Mouse (Mus musculus): ENCODE data around the gene Smg1. TPM values are rescaled to one million over a fixed set of nuclear protein-coding genes. Genes with fewer than 3 reads are reported as not detected.

Smg1 gene
- polyA plus RNA-seq, 1 experiment from 2014 or later = 16.9 TPM

- no peak overlapping the region for H3K9ac ChIP-seq (ENCODE audit: low read depth, low read length)
- H3K4me3 ChIP-seq (ENCODE audit: low read length) = no peak overlapping the region
- H3K27ac ChIP-seq (ENCODE audit: low read depth, low read length) = no peak overlapping the region
- H3K27me3 ChIP-seq (replicated peaks; ENCODE audit: control insufficient read depth, insufficient read depth, low read length) = no peaks in the 10 kb centered on the region
- peaks cover 15% of the 10 kb centered on the region for H3K4me1 ChIP-seq (ENCODE audit: control insufficient read depth, insufficient read depth, low read depth, low read length)
- H3K36me3 ChIP-seq (ENCODE audit: control insufficient read depth, insufficient read depth, low read length) = no peaks in the 10 kb centered on the region
- no peaks in the 10 kb centered on the region for H3K9me3 ChIP-seq (ENCODE audit: control insufficient read depth, low read length)
- 91% methylated on average over 5 of the region's 5 CpGs for WGBS
- ATAC-seq = no peak
- H3K4me2 ChIP-seq (ENCODE audit: low read length) = no peak overlapping the region
Measured at GRCm38 (mm10) chr7:118239996-118240395, 3.5 kb downstream of the Smg1 start.

GRCm38 (mm10) chr7:118236949-118237348 lies 6.5 kb downstream of the Smg1 start:
- no peaks in the 10 kb centered on the region for H3K27me3 ChIP-seq (replicated peaks; ENCODE audit: control insufficient read depth, insufficient read depth, low read length)
- H3K9me3 ChIP-seq (ENCODE audit: control insufficient read depth, low read length) = no peaks in the 10 kb centered on the region
- no peak overlapping the region for H3K4me2 ChIP-seq (ENCODE audit: low read length)
- ATAC-seq = no peak
- no peak overlapping the region for H3K4me3 ChIP-seq (ENCODE audit: low read length)
- peaks cover 8% of the 10 kb centered on the region for H3K4me1 ChIP-seq (ENCODE audit: control insufficient read depth, insufficient read depth, low read depth, low read length)
- H3K9ac ChIP-seq (ENCODE audit: low read depth, low read length) = no peak overlapping the region
- H3K27ac ChIP-seq (ENCODE audit: low read depth, low read length) = no peak overlapping the region
- no peaks in the 10 kb centered on the region for H3K36me3 ChIP-seq (ENCODE audit: control insufficient read depth, insufficient read depth, low read length)

GRCm38 (mm10) chr7:118234236-118234635 lies 9.2 kb downstream of the Smg1 start:
- 93% methylated on average over 1 of the region's 1 CpGs for WGBS
- ATAC-seq = no peak
- Histone ChIP-seq H3K9ac (ENCODE audit: low read depth, low read length) (no peak overlapping the region), H3K9me3 (ENCODE audit: control insufficient read depth, low read length) (no peaks in the 10 kb centered on the region), H3K36me3 (ENCODE audit: control insufficient read depth, insufficient read depth, low read length) (no peaks in the 10 kb centered on the region), H3K4me1 (ENCODE audit: control insufficient read depth, insufficient read depth, low read depth, low read length) (no peaks in the 10 kb centered on the region), H3K4me3 (ENCODE audit: low read length) (no peak overlapping the region), H3K4me2 (ENCODE audit: low read length) (no peak overlapping the region), H3K27me3 (replicated peaks; ENCODE audit: control insufficient read depth, insufficient read depth, low read length) (no peaks in the 10 kb centered on the region), H3K27ac (ENCODE audit: low read depth, low read length) (no peak overlapping the region)

GRCm38 (mm10) chr7:118232613-118233012 lies 10.9 kb downstream of the Smg1 start:
- no peaks in the 10 kb centered on the region for H3K36me3 ChIP-seq (ENCODE audit: control insufficient read depth, insufficient read depth, low read length)
- no peaks in the 10 kb centered on the region for H3K9me3 ChIP-seq (ENCODE audit: control insufficient read depth, low read length)
- ATAC-seq = no peak
- H3K27me3 ChIP-seq (replicated peaks; ENCODE audit: control insufficient read depth, insufficient read depth, low read length) = no peaks in the 10 kb centered on the region
- no peak overlapping the region for H3K27ac ChIP-seq (ENCODE audit: low read depth, low read length)
- no peak overlapping the region for H3K4me3 ChIP-seq (ENCODE audit: low read length)
- H3K4me2 ChIP-seq (ENCODE audit: low read length) = no peak overlapping the region
- no peak overlapping the region for H3K9ac ChIP-seq (ENCODE audit: low read depth, low read length)
- no peaks in the 10 kb centered on the region for H3K4me1 ChIP-seq (ENCODE audit: control insufficient read depth, insufficient read depth, low read depth, low read length)

- H3K4me2 ChIP-seq (ENCODE audit: low read length) = no peak overlapping the region
- H3K27ac ChIP-seq (ENCODE audit: low read depth, low read length) = no peak overlapping the region
- ATAC-seq = no peak
- no peaks in the 10 kb centered on the region for H3K36me3 ChIP-seq (ENCODE audit: control insufficient read depth, insufficient read depth, low read length)
- H3K27me3 ChIP-seq (replicated peaks; ENCODE audit: control insufficient read depth, insufficient read depth, low read length) = no peaks in the 10 kb centered on the region
- H3K4me1 ChIP-seq (ENCODE audit: control insufficient read depth, insufficient read depth, low read depth, low read length) = no peaks in the 10 kb centered on the region
- no peak overlapping the region for H3K4me3 ChIP-seq (ENCODE audit: low read length)
- 96% methylated on average over 2 of the region's 2 CpGs for whole genome bisulfite sequencing
- no peak overlapping the region for H3K9ac ChIP-seq (ENCODE audit: low read depth, low read length)
- H3K9me3 ChIP-seq (ENCODE audit: control insufficient read depth, low read length) = no peaks in the 10 kb centered on the region
Measured at GRCm38 (mm10) chr7:118219777-118220176, 23.7 kb downstream of the Smg1 start.

GRCm38 (mm10) chr7:118206396-118206795 lies 37.1 kb downstream of the Smg1 start:
- Histone ChIP-seq H3K9me3 (ENCODE audit: control insufficient read depth, low read length) (no peaks in the 10 kb centered on the region), H3K4me3 (ENCODE audit: low read length) (no peak overlapping the region), H3K4me2 (ENCODE audit: low read length) (no peak overlapping the region), H3K36me3 (ENCODE audit: control insufficient read depth, insufficient read depth, low read length) (peaks cover 21% of the 10 kb centered on the region), H3K4me1 (ENCODE audit: control insufficient read depth, insufficient read depth, low read depth, low read length) (no peaks in the 10 kb centered on the region), H3K27me3 (replicated peaks; ENCODE audit: control insufficient read depth, insufficient read depth, low read length) (no peaks in the 10 kb centered on the region), H3K9ac (ENCODE audit: low read depth, low read length) (no peak overlapping the region), H3K27ac (ENCODE audit: low read depth, low read length) (no peak overlapping the region)
- no peak for ATAC-seq
- 93% methylated on average over 2 of the region's 2 CpGs for WGBS

GRCm38 (mm10) chr7:118195756-118196155 lies 47.7 kb downstream of the Smg1 start:
- Histone ChIP-seq H3K27ac (ENCODE audit: low read depth, low read length) (no peak overlapping the region), H3K4me1 (ENCODE audit: control insufficient read depth, insufficient read depth, low read depth, low read length) (no peaks in the 10 kb centered on the region)
- ATAC-seq = no peak

GRCm38 (mm10) chr7:118185878-118186277 lies 57.6 kb downstream of the Smg1 start:
- Histone ChIP-seq H3K9ac (ENCODE audit: low read depth, low read length) (no peak overlapping the region), H3K4me2 (ENCODE audit: low read length) (no peak overlapping the region), H3K9me3 (ENCODE audit: control insufficient read depth, low read length) (no peaks in the 10 kb centered on the region), H3K4me1 (ENCODE audit: control insufficient read depth, insufficient read depth, low read depth, low read length) (no peaks in the 10 kb centered on the region), H3K27ac (ENCODE audit: low read depth, low read length) (no peak overlapping the region), H3K27me3 (replicated peaks; ENCODE audit: control insufficient read depth, insufficient read depth, low read length) (no peaks in the 10 kb centered on the region), H3K4me3 (ENCODE audit: low read length) (no peak overlapping the region), H3K36me3 (ENCODE audit: control insufficient read depth, insufficient read depth, low read length) (peaks cover 19% of the 10 kb centered on the region)
- ATAC-seq = no peak
- 93% methylated on average over 4 of the region's 4 CpGs for WGBS

More at GRCm38 (mm10) chr7:118195756-118196155, 47.7 kb downstream of the Smg1 start:
- no peak overlapping the region for H3K4me2 ChIP-seq (ENCODE audit: low read length)
- H3K27me3 ChIP-seq (replicated peaks; ENCODE audit: control insufficient read depth, insufficient read depth, low read length) = no peaks in the 10 kb centered on the region
- no peak overlapping the region for H3K4me3 ChIP-seq (ENCODE audit: low read length)
- H3K9me3 ChIP-seq (ENCODE audit: control insufficient read depth, low read length) = no peaks in the 10 kb centered on the region
- WGBS = 60% methylated on average over 4 of the region's 4 CpGs
- no peak overlapping the region for H3K9ac ChIP-seq (ENCODE audit: low read depth, low read length)
- H3K36me3 ChIP-seq (ENCODE audit: control insufficient read depth, insufficient read depth, low read length) = peaks cover 15% of the 10 kb centered on the region

- no peak for ATAC-seq
- H3K4me3 ChIP-seq (ENCODE audit: low read length) = no peak overlapping the region
- peaks cover 23% of the 10 kb centered on the region for H3K36me3 ChIP-seq (ENCODE audit: control insufficient read depth, insufficient read depth, low read length)
- H3K4me2 ChIP-seq (ENCODE audit: low read length) = no peak overlapping the region
- H3K27me3 ChIP-seq (replicated peaks; ENCODE audit: control insufficient read depth, insufficient read depth, low read length) = no peaks in the 10 kb centered on the region
- H3K4me1 ChIP-seq (ENCODE audit: control insufficient read depth, insufficient read depth, low read depth, low read length) = no peaks in the 10 kb centered on the region
- 78% methylated on average over 1 of the region's 1 CpGs for WGBS
- H3K9me3 ChIP-seq (ENCODE audit: control insufficient read depth, low read length) = no peaks in the 10 kb centered on the region
- H3K9ac ChIP-seq (ENCODE audit: low read depth, low read length) = no peak overlapping the region
- no peak overlapping the region for H3K27ac ChIP-seq (ENCODE audit: low read depth, low read length)
Measured at GRCm38 (mm10) chr7:118184604-118185003, 58.9 kb downstream of the Smg1 start.

GRCm38 (mm10) chr7:118181123-118181522 lies 62.3 kb downstream of the Smg1 start:
- H3K9me3 ChIP-seq (ENCODE audit: control insufficient read depth, low read length) = no peaks in the 10 kb centered on the region
- no peak overlapping the region for H3K27ac ChIP-seq (ENCODE audit: low read depth, low read length)
- H3K36me3 ChIP-seq (ENCODE audit: control insufficient read depth, insufficient read depth, low read length) = peaks cover 29% of the 10 kb centered on the region
- no peak overlapping the region for H3K4me3 ChIP-seq (ENCODE audit: low read length)
- H3K4me1 ChIP-seq (ENCODE audit: control insufficient read depth, insufficient read depth, low read depth, low read length) = no peaks in the 10 kb centered on the region
- no peaks in the 10 kb centered on the region for H3K27me3 ChIP-seq (replicated peaks; ENCODE audit: control insufficient read depth, insufficient read depth, low read length)
- no peak overlapping the region for H3K9ac ChIP-seq (ENCODE audit: low read depth, low read length)
- ATAC-seq = no peak
- WGBS = 95% methylated on average over 3 of the region's 3 CpGs
- no peak overlapping the region for H3K4me2 ChIP-seq (ENCODE audit: low read length)

All from hindbrain, embryonic 16.5 days (tissue).